Mouse (Mus musculus) kidney, adult 2 months (tissue): ENCODE data around the gene Olfr222. TPM values are rescaled to one million over a fixed set of nuclear protein-coding genes. Genes with fewer than 3 reads are reported as not detected.
A peak's percentile ranks its signal among the peaks of the same experiment; 100 is the strongest.

Experiments used
- DNase-seq: peaks from one replicate; pipeline ENCODE4 v3.0.0; 2021
- H3K27ac ChIP-seq: fragments of 200-500 bp; 2 replicates; pipeline ENCODE4 v1.5.1; 2012; ENCODE audit warnings: low read depth, low read length, control low read depth, inconsistent platforms; ENCODE audit not compliant: insufficient read depth
- H3K27me3 ChIP-seq: fragments of 200-500 bp; replicated peaks from 2 replicates; pipeline ENCODE4 v1.6.1; 2012; ENCODE audit warnings: mild to moderate bottlenecking, moderate library complexity, low read length, inconsistent platforms; ENCODE audit not compliant: control insufficient read depth, insufficient read depth
- H3K36me3 ChIP-seq: fragments of 200-500 bp; 2 replicates; pipeline ENCODE4 v1.6.1; 2012; ENCODE audit warnings: mild to moderate bottlenecking, moderate library complexity, low read length, inconsistent platforms; ENCODE audit not compliant: control insufficient read depth, insufficient read depth
- H3K4me1 ChIP-seq: fragments of 200-500 bp; 2 replicates; pipeline ENCODE4 v1.6.1; 2011; ENCODE audit warnings: low read length; ENCODE audit not compliant: control insufficient read depth, insufficient read depth
- H3K4me3 ChIP-seq: fragments of 200-500 bp; 2 replicates; pipeline ENCODE4 v1.5.1; 2011; ENCODE audit warnings: mild to moderate bottlenecking, low read depth, low read length, control low read depth; ENCODE audit not compliant: insufficient read depth
- CTCF ChIP-seq: fragments of 200-500 bp; conservative IDR thresholded peaks from 2 replicates; pipeline ENCODE4 v1.5.1; 2011; ENCODE audit warnings: low read depth, mild to moderate bottlenecking, control low read depth, low read length, moderate library complexity, mixed read lengths; ENCODE audit not compliant: insufficient read depth, insufficient read length
- POLR2A ChIP-seq: fragments of 200-500 bp; IDR thresholded peaks from one replicate; pipeline ENCODE4 v1.6.1; 2011; ENCODE audit warnings: low read depth, low read length, control low read depth
- WGBS: fragments of 180-500 bp; shearing (Covaris S2); methylation state at CpG from one replicate; pipeline ENCODE4 v1.1.7; 2018; 5-methylcytosine and 5-hydroxymethylcytosine counted together
- polyA plus RNA-seq: library from polyadenylated mRNA; depleted of rRNA; stranded (reverse); fragments of >200 nt; gene quantifications from 2 replicates; pipeline ENCODE4 v1.2.3, GENCODE M21; 2012

Olfr222 gene
- polyA plus RNA-seq, 1 experiment, result not detected

DNA sequence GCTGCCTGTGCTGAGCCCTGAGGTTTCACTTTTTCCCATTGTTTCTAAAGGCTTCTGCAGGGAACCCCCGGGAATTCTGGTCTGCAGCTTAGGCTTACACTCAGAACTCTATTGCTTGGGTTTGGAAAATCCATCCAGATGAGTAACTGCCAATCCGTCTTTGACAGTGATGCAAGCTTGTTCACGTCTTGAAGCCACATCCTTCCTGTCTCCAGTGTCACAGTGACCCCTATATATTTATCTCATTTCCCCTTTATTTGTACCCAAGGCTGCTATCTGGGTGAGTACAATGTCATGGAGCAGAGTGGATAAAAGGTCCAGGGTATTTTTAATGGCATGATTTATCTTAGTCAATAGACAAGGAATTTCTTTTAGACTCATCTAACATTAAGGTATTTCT, 34.7 kb downstream of the Olfr222 start, which contains the start of gene Nlrp3:
TSS of gene Nlrp3 (plus strand) at position 245 of the 400 bp plus-strand sequence.
- no peak for TF ChIP-seq POLR2A
- DNase-seq, result no peak
- Histone ChIP-seq H3K27ac (no peak within 1 kb of the TSS), H3K4me1 (no peaks in the 10 kb centered on the region), H3K36me3 (no peaks in the 10 kb centered on the region), H3K27me3 (no peaks in the 10 kb centered on the region; the same call in 1 of the 2 replicates), H3K4me3 (no peak within 1 kb of the TSS)
- WGBS, result 45% methylated on average over 3 of the region's 3 CpGs

DNA sequence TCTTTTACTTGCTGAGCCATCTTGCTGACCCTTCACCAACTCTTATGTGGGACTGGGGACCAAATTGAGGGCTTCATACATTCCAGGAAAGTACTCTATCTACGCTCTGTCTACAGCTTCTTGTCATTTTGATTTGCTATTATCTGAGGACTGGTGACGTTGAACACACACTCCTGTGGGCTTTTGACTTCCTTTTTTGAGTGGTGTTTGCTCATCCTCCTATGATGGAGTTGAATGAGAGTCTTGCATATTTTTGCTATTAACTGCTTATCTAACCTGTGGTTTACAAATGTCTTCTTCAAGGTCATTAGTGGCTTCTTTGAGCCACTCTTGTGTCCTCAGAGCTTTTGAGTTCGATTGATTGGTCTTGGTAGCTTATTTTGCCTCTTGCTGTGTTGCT, 35.9 kb downstream of the Olfr222 start:
- Histone ChIP-seq H3K4me3 (no peak overlapping the region), H3K27me3 (no peaks in the 10 kb centered on the region; the same call in 1 of the 2 replicates), H3K36me3 (no peaks in the 10 kb centered on the region), H3K4me1 (no peaks in the 10 kb centered on the region), H3K27ac (no peak overlapping the region)
- WGBS, result 79% methylated on average over 3 of the region's 3 CpGs
- TF ChIP-seq POLR2A (no peak), CTCF (no peak)
- DNase-seq, result no peak

DNA sequence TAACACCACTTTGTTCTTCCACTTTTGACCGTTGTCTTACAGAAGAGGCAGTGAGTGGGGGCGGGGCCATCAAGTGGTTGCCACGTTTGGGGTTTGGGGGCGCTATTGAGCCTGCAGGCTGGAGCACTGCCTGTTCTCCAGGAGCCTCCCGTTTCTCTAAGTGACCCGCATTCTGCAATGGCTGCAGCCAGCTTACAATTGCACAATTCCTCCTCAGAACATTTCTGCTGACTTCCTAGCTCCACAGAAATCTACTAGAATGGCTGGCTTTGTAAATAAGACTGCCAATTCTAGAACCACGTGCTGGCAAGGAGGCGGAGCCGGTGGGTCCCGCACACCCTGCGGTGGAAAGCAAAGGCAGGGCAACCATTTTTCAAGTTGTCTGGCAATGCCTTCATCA, 37.6 kb downstream of the Olfr222 start:
- Histone ChIP-seq H3K27me3 (no peaks in the 10 kb centered on the region; the same call in 1 of the 2 replicates), H3K4me1 (no peaks in the 10 kb centered on the region), H3K4me3 (no peak overlapping the region), H3K36me3 (no peaks in the 10 kb centered on the region), H3K27ac (no peak overlapping the region)
- 22% methylated on average over 11 of the region's 11 CpGs for WGBS
- DNase-seq, result peak; percentile 32
- no peak for TF ChIP-seq POLR2A
- TF ChIP-seq CTCF, result peak; percentile 35

DNA sequence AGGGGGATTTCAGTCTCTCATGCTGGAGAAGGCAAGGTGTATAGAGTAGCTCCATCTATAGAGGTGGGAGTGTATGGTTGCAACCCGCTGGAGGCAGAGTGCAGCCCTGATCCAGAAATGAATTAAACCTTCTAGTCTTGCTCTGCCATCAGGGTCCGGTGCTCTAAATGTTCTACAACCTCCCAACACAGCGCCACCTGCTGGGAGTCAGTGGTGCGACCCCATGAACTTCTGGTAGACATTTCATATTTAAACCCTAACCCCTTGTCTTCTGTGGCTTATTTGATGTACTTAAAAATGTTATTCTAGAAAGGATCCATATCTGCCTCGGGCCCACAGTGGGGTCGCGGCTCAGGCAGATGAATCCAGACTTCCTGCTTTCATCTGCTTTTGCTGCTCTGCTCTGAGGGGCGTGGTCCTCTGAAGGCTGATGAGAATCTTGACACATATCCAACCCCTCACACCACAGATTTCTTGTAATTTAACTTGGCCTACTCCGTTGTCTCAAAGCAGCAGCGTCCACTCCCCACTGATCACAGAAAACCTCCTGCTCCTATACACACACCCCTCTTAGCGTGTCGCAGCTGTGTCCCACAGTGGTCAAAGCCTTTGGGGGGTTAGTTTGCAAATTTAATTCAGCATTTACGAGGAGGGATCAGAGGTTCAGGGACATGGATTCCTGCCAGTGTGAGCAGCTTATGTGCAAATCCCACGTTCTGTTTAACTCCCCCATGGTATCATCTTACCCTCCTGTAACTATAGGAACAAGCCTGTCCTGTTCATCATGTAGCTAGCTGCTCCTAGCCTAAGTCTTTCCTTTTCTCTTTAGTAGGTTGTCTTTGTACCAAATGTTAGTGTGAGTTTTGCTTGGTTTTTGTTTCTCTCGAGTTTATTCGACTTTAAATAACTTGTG, 38.6 kb downstream of the Olfr222 start:
- H3K4me3 ChIP-seq, result no peak overlapping the region
- WGBS, result 35% methylated on average over 16 of the region's 16 CpGs
- H3K27ac ChIP-seq, result no peak overlapping the region

DNA sequence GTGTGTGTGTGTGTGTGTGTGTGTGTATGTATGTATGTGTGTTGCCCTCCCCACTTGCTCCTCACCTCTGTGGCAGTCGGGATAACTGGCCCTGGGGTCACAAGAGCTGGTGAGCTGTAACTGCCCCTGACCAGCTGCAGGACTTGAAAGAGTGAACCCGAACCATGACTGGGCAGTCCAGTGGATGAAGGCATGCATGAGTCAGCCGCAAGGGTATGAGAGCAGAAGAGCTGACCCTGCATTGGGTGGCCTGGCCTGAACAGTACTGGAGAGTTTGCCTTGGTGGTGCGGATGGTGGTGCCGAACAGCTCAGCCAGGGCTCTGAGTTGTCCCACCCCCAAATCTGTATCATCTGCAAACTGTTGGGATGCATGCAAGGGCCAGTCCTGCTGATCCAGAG, 44.5 kb downstream of the Olfr222 start:
- TF ChIP-seq POLR2A, result no peak
- no peak for TF ChIP-seq CTCF
- Histone ChIP-seq H3K27ac (no peak overlapping the region), H3K27me3 (no peaks in the 10 kb centered on the region), H3K4me1 (no peaks in the 10 kb centered on the region), H3K36me3 (no peaks in the 10 kb centered on the region), H3K4me3 (no peak overlapping the region)
- WGBS, result 51% methylated on average over 5 of the region's 5 CpGs
- DNase-seq, result no peak

More for the DNA sequence above, 38.6 kb downstream of the Olfr222 start:
- Histone ChIP-seq H3K4me1 (no peaks in the 10 kb centered on the region), H3K36me3 (no peaks in the 10 kb centered on the region), H3K27me3 (no peaks in the 10 kb centered on the region; the same call in 1 of the 2 replicates)
- peak; percentile 39 for TF ChIP-seq CTCF
- no peak for TF ChIP-seq POLR2A
- DNase-seq, result peak; percentile 22

DNA sequence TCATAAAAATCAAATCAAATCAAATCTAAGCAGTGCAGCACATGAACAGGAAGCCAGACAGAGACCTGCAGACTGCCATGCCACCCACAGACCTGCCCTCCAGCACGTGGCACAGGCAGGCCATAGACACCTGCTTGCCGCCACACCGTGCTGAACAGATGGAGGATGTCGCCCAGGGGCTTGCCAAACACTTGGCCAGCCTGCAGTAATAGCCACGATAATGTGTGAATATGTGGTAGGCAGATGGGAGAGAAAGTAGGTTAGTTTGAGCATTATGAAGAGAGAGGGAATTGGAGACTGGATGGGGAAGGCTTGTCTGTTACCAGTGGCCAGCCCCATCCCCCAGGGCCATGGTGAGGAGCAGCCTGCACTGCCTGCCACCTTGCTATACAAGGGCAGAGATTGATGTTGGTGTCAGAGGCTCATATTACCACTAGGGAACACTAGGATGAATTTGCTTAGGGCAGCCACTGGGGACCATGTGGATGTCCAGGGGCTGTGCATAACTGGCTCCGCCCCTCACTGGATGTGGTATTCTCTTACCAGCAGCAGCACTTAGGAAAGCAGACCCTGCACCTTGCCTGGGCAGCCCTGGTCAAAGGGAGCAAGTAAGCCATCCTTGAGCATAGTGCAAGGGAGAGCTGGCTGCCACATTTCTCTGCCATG, 45.0 kb downstream of the Olfr222 start:
- TF ChIP-seq POLR2A, result no peak
- no peak for TF ChIP-seq CTCF
- H3K36me3 ChIP-seq, result no peaks in the 10 kb centered on the region
- no peak for DNase-seq
- 62% methylated on average over 6 of the region's 6 CpGs for WGBS
- H3K27ac ChIP-seq, result no peak overlapping the region
- no peaks in the 10 kb centered on the region for H3K4me1 ChIP-seq
- no peaks in the 10 kb centered on the region for H3K27me3 ChIP-seq
- H3K4me3 ChIP-seq, result no peak overlapping the region

DNA sequence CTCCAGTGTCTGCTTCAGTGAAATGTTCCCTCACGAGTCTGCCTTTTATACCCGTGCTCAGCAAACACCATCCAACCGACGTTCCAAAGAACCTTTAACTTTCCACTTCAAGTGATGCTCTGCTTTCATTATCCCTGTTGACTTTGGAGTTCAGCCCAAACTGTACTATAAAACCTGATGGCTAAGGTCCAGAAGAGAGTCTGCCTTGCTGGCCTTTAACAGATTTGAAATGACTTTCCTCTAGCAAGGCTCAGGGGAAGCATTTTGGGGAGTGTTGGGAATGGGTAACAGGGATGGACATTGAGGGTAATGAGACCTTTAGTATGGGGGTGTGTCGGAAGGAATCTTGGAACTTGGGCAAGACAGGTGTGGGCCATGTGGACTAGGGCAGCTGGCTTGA, 45.8 kb downstream of the Olfr222 start:
- Histone ChIP-seq H3K27ac (no peak overlapping the region), H3K36me3 (no peaks in the 10 kb centered on the region), H3K27me3 (no peaks in the 10 kb centered on the region), H3K4me1 (no peaks in the 10 kb centered on the region), H3K4me3 (no peak overlapping the region)
- TF ChIP-seq CTCF, result no peak
- TF ChIP-seq POLR2A, result no peak
- no peak for DNase-seq
- 53% methylated on average over 5 of the region's 5 CpGs for WGBS
